Mouse (Mus musculus) liver, embryonic 14.5 days (tissue): ENCODE data around the gene Igsf6.

Experiments
- CTCF ChIP-seq: IDR thresholded peaks from 2 replicates; pipeline ENCODE4 v1.5.1; 2016; ENCODE audit warnings: antibody characterized with exemption, low read depth, control low read depth
- EP300 ChIP-seq: IDR thresholded peaks from 2 replicates; pipeline ENCODE4 v1.6.1; 2016; ENCODE audit warnings: antibody characterized with exemption, low read depth

DNA sequence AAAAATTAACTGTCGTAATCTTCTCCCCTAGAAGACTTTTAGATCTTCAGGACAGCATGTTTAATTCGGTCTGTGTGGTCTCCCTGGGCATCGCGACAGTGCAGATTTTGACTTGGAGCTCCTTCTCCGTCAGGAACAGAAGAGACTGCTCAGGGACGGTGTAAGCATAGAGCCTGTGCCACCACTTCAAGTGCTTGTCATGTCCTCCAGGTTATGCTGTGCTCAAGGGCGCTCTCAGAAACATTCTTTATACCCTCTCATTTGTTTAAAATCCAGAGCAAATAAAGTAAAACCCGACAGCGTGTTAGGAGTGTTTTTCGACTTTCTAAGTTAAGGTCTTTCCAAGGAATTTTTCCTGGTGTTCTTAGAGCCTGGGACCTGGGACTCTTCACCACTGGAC, 59.9 kb downstream of the Igsf6 start:
- TF ChIP-seq CTCF, result no peak
- no peak for TF ChIP-seq EP300
